Comparison of ENCODE assay signal across 10 mouse cellular contexts in genomic region chr2:158595103-158595502, GRCm38 (mm10). TPM values are rescaled to one million over a fixed set of nuclear protein-coding genes. Genes with fewer than 3 reads are reported as not detected.
DNase-seq lines count a peak whose midpoint lies in the region; ATAC-seq lines count a peak whose summit lies in the region.
"Had no signal": no experiment of that assay in that cellular context is flagged by ENCODE, and none has a peak within 500 bp of the region (broad histone marks: within the 10 kb centered on the region; RNA-seq: fewer than 3 reads in every experiment).

No protein-coding gene starts in this region.

- H3K36me3 ChIP-seq in liver, embryonic 12.5 days = no peaks in the 10 kb centered on the region
- H3K36me3 ChIP-seq in forebrain, embryonic 16.5 days (ENCODE audit: control insufficient read depth, insufficient read depth) = no peaks in the 10 kb centered on the region
- H3K36me3 ChIP-seq: heart, embryonic 13.5 days had no signal

- no peaks in the 10 kb centered on the region for H3K9me3 ChIP-seq in liver, embryonic 12.5 days (replicated peaks)
- no peaks in the 10 kb centered on the region for H3K9me3 ChIP-seq in forebrain, embryonic 16.5 days (ENCODE audit: control insufficient read depth, low read length)
- H3K9me3 ChIP-seq: heart, embryonic 13.5 days had no signal

- no peak overlapping the region for H3K27ac ChIP-seq in liver, embryonic 12.5 days
- H3K27ac ChIP-seq in forebrain, embryonic 16.5 days (ENCODE audit: low read length) = peak overlapping the region; percentile 68
- H3K27ac ChIP-seq: heart, embryonic 13.5 days; macrophage had no signal

- 3% methylated on average over 12 of the region's 12 CpGs for WGBS in liver, embryonic 12.5 days (ENCODE audit: insufficient replicate concordance)
- WGBS in forebrain, embryonic 16.5 days = 1% methylated on average over 12 of the region's 12 CpGs

- H3K9ac ChIP-seq in liver, embryonic 12.5 days = no peak overlapping the region
- H3K9ac ChIP-seq in forebrain, embryonic 16.5 days (replicated peaks; ENCODE audit: low read depth, low read length) = peak overlapping the region; percentile 33; the same call in 1 of the 2 replicates
- H3K9ac ChIP-seq: heart, embryonic 13.5 days had no signal

- no peak overlapping the region for H3K4me2 ChIP-seq in liver, embryonic 12.5 days
- peak overlapping the region; percentile 40 for H3K4me2 ChIP-seq in forebrain, embryonic 16.5 days (ENCODE audit: low read length)
- H3K4me2 ChIP-seq: heart, embryonic 13.5 days had no signal

- ATAC-seq in liver, embryonic 12.5 days = no peak
- ATAC-seq in forebrain, embryonic 16.5 days = peak; percentile 73

- no peaks in the 10 kb centered on the region for H3K4me1 ChIP-seq in liver, embryonic 12.5 days
- H3K4me1 ChIP-seq in forebrain, embryonic 16.5 days (replicated peaks; ENCODE audit: control insufficient read depth, insufficient read depth, low read length) = peaks cover 38% of the 10 kb centered on the region
- H3K4me1 ChIP-seq: heart, embryonic 13.5 days had no signal

- peak; percentile 26 for DNase-seq in liver
- DNase-seq in cerebellum, adult 11-12 months = peak; percentile 54
- DNase-seq in kidney, postnatal 36 days = peak; percentile 58 to 78
- DNase-seq in retina, embryonic 14.5 days (ENCODE audit: low spot score) = peak; percentile 93
- no peak for DNase-seq in frontal cortex, adult 2 months (ENCODE audit: extremely low spot score in 1 of 2, low spot score in 1 of 2)
- no peak for DNase-seq in urinary bladder, postnatal 4 days (ENCODE audit: low spot score in 2 of 2)

- no peak overlapping the region for H3K4me3 ChIP-seq in liver, embryonic 12.5 days
- no peak overlapping the region for H3K4me3 ChIP-seq in forebrain, embryonic 16.5 days (replicated peaks; ENCODE audit: low read length)
- H3K4me3 ChIP-seq: heart, embryonic 13.5 days had no signal

- H3K27me3 ChIP-seq in liver, embryonic 12.5 days (replicated peaks) = peaks cover 61% of the 10 kb centered on the region
- 0 out of 2 replicates have a peak, but pooled peaks cover 3% of the 10 kb centered on the region for H3K27me3 ChIP-seq in forebrain, embryonic 16.5 days (replicated peaks; ENCODE audit: control insufficient read depth, insufficient read depth, low read length)

RNA-seq across cellular contexts. Expression of gene Slc32a1, which starts 15.5 kb away (rescaled TPM):
- not detected in 2 replicates for polyA plus RNA-seq in liver, embryonic 12.5 days (2016; fragmentation: Nextera tagmentation; extraction: Ambion mirVana)
- 5.9 and 7.7 TPM in 2 replicates for polyA plus RNA-seq in forebrain, embryonic 16.5 days (2015; fragmentation: Nextera tagmentation; extraction: Ambion mirVana)
- polyA plus RNA-seq in frontal cortex, adult 2 months (2012; rRNA removed) = 157 and 175 TPM in 2 replicates
- polyA plus RNA-seq: heart, embryonic 13.5 days had no signal

RNA-seq across cellular contexts. Expression of gene Actr5, which starts 29.6 kb away (rescaled TPM):
- polyA plus RNA-seq in liver, embryonic 12.5 days (2016; fragmentation: Nextera tagmentation; extraction: Ambion mirVana) = 12.5 and 13.3 TPM in 2 replicates
- 11.3 and 12.3 TPM in 2 replicates for polyA plus RNA-seq in forebrain, embryonic 16.5 days (2015; fragmentation: Nextera tagmentation; extraction: Ambion mirVana)
- 10.0 and 10.9 TPM in 2 replicates for polyA plus RNA-seq in frontal cortex, adult 2 months (2012; rRNA removed)

Comparison
In these comparisons a context has a peak if more than half of its experiments do, and no peak if none do; other contexts are left out.
1. DNase-seq: peak in liver (single experiment), cerebellum, adult 11-12 months (single experiment), kidney, postnatal 36 days (2 of 2) and retina, embryonic 14.5 days (single experiment); none in frontal cortex, adult 2 months (0 of 2) and urinary bladder, postnatal 4 days (0 of 2).
2. RNA of gene Slc32a1, which starts 15.5 kb away (polyA plus RNA-seq): 157 to 175 TPM in frontal cortex, adult 2 months; 5.9 to 7.7 TPM in forebrain, embryonic 16.5 days and not detected in liver, embryonic 12.5 days; every median in the first group is over 10 times any median in the second.